Mouse (Mus musculus) kidney, adult 2 months (tissue): Measurements from ENCODE around the gene Akap12. TPM values are rescaled to one million over a fixed set of nuclear protein-coding genes. Genes with fewer than 3 reads are reported as not detected.

ENCODE experiments used
- DNase-seq: peaks from one replicate; pipeline ENCODE4 v3.0.0; 2021
- H3K27ac ChIP-seq: fragments of 200-500 bp; 2 replicates; pipeline ENCODE4 v1.5.1; 2012; ENCODE audit warnings: low read depth, low read length, control low read depth, inconsistent platforms; ENCODE audit not compliant: insufficient read depth
- H3K27me3 ChIP-seq: fragments of 200-500 bp; replicated peaks from 2 replicates; pipeline ENCODE4 v1.6.1; 2012; ENCODE audit warnings: mild to moderate bottlenecking, moderate library complexity, low read length, inconsistent platforms; ENCODE audit not compliant: control insufficient read depth, insufficient read depth
- H3K36me3 ChIP-seq: fragments of 200-500 bp; 2 replicates; pipeline ENCODE4 v1.6.1; 2012; ENCODE audit warnings: mild to moderate bottlenecking, moderate library complexity, low read length, inconsistent platforms; ENCODE audit not compliant: control insufficient read depth, insufficient read depth
- H3K4me1 ChIP-seq: fragments of 200-500 bp; 2 replicates; pipeline ENCODE4 v1.6.1; 2011; ENCODE audit warnings: low read length; ENCODE audit not compliant: control insufficient read depth, insufficient read depth
- H3K4me3 ChIP-seq: fragments of 200-500 bp; 2 replicates; pipeline ENCODE4 v1.5.1; 2011; ENCODE audit warnings: mild to moderate bottlenecking, low read depth, low read length, control low read depth; ENCODE audit not compliant: insufficient read depth
- CTCF ChIP-seq: fragments of 200-500 bp; conservative IDR thresholded peaks from 2 replicates; pipeline ENCODE4 v1.5.1; 2011; ENCODE audit warnings: low read depth, mild to moderate bottlenecking, control low read depth, low read length, moderate library complexity, mixed read lengths; ENCODE audit not compliant: insufficient read depth, insufficient read length
- POLR2A ChIP-seq: fragments of 200-500 bp; IDR thresholded peaks from one replicate; pipeline ENCODE4 v1.6.1; 2011; ENCODE audit warnings: low read depth, low read length, control low read depth
- WGBS: fragments of 180-500 bp; shearing (Covaris S2); methylation state at CpG from one replicate; pipeline ENCODE4 v1.1.7; 2018; 5-methylcytosine and 5-hydroxymethylcytosine counted together
- polyA plus RNA-seq: library from polyadenylated mRNA; depleted of rRNA; stranded (reverse); fragments of >200 nt; gene quantifications from 2 replicates; pipeline ENCODE4 v1.2.3, GENCODE M21; 2012

Akap12 gene
- polyA plus RNA-seq, 1 experiment, result 6.0 TPM

DNA sequence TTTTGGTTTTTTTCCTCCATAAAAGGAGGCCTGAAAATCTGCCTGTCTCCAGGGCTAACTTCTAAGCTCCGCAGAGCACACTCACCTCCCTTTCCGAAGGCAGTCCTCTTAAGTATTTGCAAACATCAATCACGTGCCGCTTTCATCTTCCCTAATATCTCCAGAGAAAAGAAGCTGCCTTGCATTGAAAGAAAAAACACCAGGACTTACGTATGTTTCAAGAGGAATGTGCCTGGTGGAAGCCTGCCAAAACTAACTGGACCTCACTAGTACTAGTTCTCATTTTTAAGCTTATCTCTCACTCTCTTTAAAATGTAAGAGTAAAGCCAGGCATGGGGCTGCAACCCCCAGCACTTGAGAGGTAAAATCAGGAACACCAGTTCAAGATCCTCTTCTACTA, 59.4 kb downstream of the Akap12 start:
- H3K27ac ChIP-seq, result no peak overlapping the region
- H3K4me3 ChIP-seq, result no peak overlapping the region
- H3K36me3 ChIP-seq, result no peaks in the 10 kb centered on the region
- no peak for DNase-seq
- H3K27me3 ChIP-seq, result no peaks in the 10 kb centered on the region
- TF ChIP-seq POLR2A, result no peak
- TF ChIP-seq CTCF, result no peak
- H3K4me1 ChIP-seq, result no peaks in the 10 kb centered on the region
- WGBS, result 43% methylated on average over 5 of the region's 5 CpGs

- Histone ChIP-seq H3K4me1 (no peaks in the 10 kb centered on the region), H3K36me3 (no peaks in the 10 kb centered on the region), H3K27me3 (no peaks in the 10 kb centered on the region), H3K27ac (no peak overlapping the region), H3K4me3 (no peak overlapping the region)
- TF ChIP-seq POLR2A (no peak), CTCF (no peak)
- WGBS, result 86% methylated on average over 1 of the region's 1 CpGs
- DNase-seq, result no peak
Observed at GRCm38 (mm10) chr10:4327716-4328115, 61.5 kb downstream of the Akap12 start.

- WGBS, result 59% methylated on average over 7 of the region's 7 CpGs
- TF ChIP-seq CTCF (no peak), POLR2A (no peak)
- no peak for DNase-seq
- Histone ChIP-seq H3K4me3 (no peak overlapping the region), H3K36me3 (no peaks in the 10 kb centered on the region), H3K4me1 (no peaks in the 10 kb centered on the region), H3K27ac (no peak overlapping the region), H3K27me3 (no peaks in the 10 kb centered on the region)
Observed at GRCm38 (mm10) chr10:4332228-4332979, 66.2 kb downstream of the Akap12 start.

DNA sequence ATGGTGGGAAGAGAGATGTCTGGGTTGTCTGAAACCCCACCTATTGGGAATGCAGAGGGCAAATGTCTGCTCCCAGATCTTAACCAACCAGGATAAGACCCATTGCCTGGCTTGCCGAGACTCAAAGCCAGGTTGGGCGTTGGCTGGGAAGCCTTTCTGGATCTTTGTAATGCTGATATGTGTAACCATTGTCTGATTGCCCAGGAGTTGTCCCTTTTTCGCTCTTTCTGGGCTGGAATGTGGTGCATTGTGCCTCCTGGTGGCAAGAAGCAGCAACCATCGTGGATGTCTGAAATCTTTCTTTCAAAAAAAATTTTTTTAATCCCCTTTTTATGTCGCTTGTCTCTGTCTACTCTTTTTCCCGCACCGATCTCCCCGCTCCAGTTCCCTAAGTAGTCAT, 67.1 kb downstream of the Akap12 start:
- Histone ChIP-seq H3K36me3 (no peaks in the 10 kb centered on the region), H3K4me1 (no peaks in the 10 kb centered on the region), H3K4me3 (no peak overlapping the region), H3K27ac (no peak overlapping the region), H3K27me3 (no peaks in the 10 kb centered on the region)
- TF ChIP-seq POLR2A, result no peak
- peak; percentile 78 for TF ChIP-seq CTCF
- WGBS, result 16% methylated on average over 8 of the region's 8 CpGs
- DNase-seq, result peak; percentile 64

GRCm38 (mm10) chr10:4334039-4334683, 68.0 kb downstream of the Akap12 start:
- TF ChIP-seq CTCF (no peak), POLR2A (peak; percentile 7)
- Histone ChIP-seq H3K36me3 (no peaks in the 10 kb centered on the region), H3K4me1 (no peaks in the 10 kb centered on the region), H3K4me3 (peak overlapping the region; percentile 47), H3K27me3 (no peaks in the 10 kb centered on the region), H3K27ac (peak overlapping the region; percentile 63)
- peak; percentile 95 for DNase-seq
- 5% methylated on average over 27 of the region's 27 CpGs for WGBS

DNA sequence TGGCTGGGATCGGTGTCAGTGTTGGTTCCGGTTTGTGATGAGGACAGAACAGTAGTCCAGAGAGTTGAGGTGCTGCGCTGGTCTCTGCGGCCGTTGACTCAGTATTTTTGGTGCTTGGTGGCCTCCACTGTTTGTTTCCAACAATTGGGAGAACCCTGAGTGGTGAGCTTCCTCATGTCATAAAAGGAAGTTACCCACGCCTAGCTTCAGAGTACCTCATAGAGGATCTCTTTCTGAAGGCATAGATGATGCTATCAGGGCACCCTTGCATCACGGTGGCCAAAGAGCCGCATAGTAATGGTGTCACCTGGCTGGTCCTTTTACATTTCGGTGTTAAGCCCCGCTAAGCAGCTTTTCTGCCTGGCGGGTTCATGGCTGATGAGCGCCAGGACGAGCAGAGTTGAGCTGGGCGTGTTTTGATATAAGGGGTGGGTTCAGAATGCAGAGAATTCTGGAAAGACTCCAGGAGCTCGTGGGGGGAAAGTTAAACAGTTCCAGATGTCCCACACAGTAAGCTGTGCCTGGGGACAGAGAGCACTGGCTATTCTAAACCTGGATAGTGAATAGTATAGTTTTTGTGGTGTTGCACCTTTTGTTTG, 72.8 kb downstream of the Akap12 start:
- Histone ChIP-seq H3K27me3 (no peaks in the 10 kb centered on the region), H3K36me3 (no peaks in the 10 kb centered on the region), H3K27ac (no peak overlapping the region), H3K4me1 (0 out of 2 replicates have a peak, but pooled peaks cover 2% of the 10 kb centered on the region), H3K4me3 (no peak overlapping the region)
- no peak for TF ChIP-seq CTCF
- no peak for TF ChIP-seq POLR2A
- peak; percentile 47 for DNase-seq
- 40% methylated on average over 15 of the region's 15 CpGs for WGBS

DNA sequence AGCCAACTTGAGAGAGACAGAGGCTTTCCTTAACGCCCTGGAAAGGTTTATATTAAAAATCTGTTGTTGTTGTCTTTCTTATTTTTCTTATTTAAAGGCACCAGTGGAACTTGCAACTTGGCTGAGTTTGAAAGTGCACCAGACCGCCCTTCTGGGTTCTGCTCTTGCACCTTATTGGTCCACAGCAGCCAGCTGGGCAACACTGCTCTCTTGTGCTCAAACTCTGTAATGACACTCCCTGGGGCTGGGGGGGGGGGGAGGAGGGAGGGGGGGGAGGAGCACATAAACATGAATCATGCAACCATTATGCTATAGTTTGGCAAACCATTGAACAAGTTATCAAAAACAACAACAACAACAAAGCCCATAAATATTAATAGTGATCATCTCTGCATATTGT, 75.2 kb downstream of the Akap12 start:
- 0 out of 2 replicates have a peak, but pooled peaks cover 2% of the 10 kb centered on the region for H3K4me1 ChIP-seq
- peak; percentile 47 for DNase-seq
- 17% methylated on average over 2 of the region's 2 CpGs for WGBS
- TF ChIP-seq POLR2A (no peak), CTCF (peak; percentile 60)
- no peaks in the 10 kb centered on the region for H3K36me3 ChIP-seq
- H3K27me3 ChIP-seq, result no peaks in the 10 kb centered on the region
- H3K4me3 ChIP-seq, result no peak overlapping the region
- no peak overlapping the region for H3K27ac ChIP-seq
